Mouse (Mus musculus) spleen, adult 10 weeks (tissue): ENCODE results near the gene 9530068E07Rik. TPM values are rescaled to one million over a fixed set of nuclear protein-coding genes. Genes with fewer than 3 reads are reported as not detected.

Experiments used
- polyA plus RNA-seq: library from polyadenylated mRNA; stranded (reverse); fragments of 350-450 nt; fragmentation: Illumina TruSeq; extraction: RNeasy Lipid Tissue Mini Kit (QIAGEN cat#74804); gene quantifications from one replicate; pipeline ENCODE4 v1.2.3, GENCODE M21; 2015; ENCODE audit warnings: low replicate concordance; ENCODE audit not compliant: insufficient read depth

Gene 9530068E07Rik
- polyA plus RNA-seq: 97.2 TPM

GRCm38 (mm10) chr11:52395940-52396596 is at the start of gene 9530068E07Rik:
TSS of gene 9530068E07Rik (plus strand) at chr11:52396428.

GRCm38 (mm10) chr11:52360471-52361277 is 35.6 kb upstream of the 9530068E07Rik start, which contains the start of gene Vdac1:
TSS of gene Vdac1 (plus strand) at chr11:52360860.

Other genes with a start within 250 kb of the 9530068E07Rik start
- gene Olfr1371, start 182.4 kb upstream of the 9530068E07Rik start, polyA plus RNA-seq: not detected
- 243 TPM for gene Skp1a, start 164.4 kb upstream of the 9530068E07Rik start, polyA plus RNA-seq
- gene Tcf7, start 113.4 kb upstream of the 9530068E07Rik start, polyA plus RNA-seq: 158 TPM
- gene Vdac1, start 35.6 kb upstream of the 9530068E07Rik start, polyA plus RNA-seq: 124 TPM